Mouse (Mus musculus) liver, embryonic 14.5 days (tissue): ENCODE data around the gene Rbm47.

Experiments used
- CTCF ChIP-seq: IDR thresholded peaks from 2 replicates; pipeline ENCODE4 v1.5.1; 2016; ENCODE audit warnings: antibody characterized with exemption, low read depth, control low read depth
- EP300 ChIP-seq: IDR thresholded peaks from 2 replicates; pipeline ENCODE4 v1.6.1; 2016; ENCODE audit warnings: antibody characterized with exemption, low read depth

DNA sequence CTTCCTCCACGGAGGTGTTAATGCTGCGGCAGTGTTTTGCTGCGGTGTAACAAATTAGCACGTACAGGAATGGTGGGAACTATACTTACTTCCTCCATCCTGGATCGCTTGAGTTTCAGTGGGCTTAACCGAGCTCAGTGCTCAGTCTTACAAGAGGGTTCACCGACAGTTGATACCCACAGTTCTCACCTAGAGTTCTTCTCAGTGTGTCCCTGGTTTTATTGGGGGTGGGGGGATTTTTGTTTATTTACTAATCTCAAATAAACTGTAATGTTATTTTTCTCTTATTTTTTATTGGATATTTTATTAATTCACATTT lies 18.2 kb upstream of the Rbm47 start:
- TF ChIP-seq CTCF: no peak
- TF ChIP-seq EP300: no peak
